Mouse (Mus musculus) heart, postnatal 0 days (tissue): ENCODE measurements at regions not wholly inside any gene's neighbourhood (a gene's known extent, or its start where the extent isn't known, plus 50 kb on each side); places are given as distances from the start of the nearest gene placed in this dataset.

Experiments
- CTCF ChIP-seq: IDR thresholded peaks from 2 replicates; pipeline ENCODE4 v1.5.1; 2016; ENCODE audit warnings: antibody characterized with exemption, control low read depth, low read depth
- EP300 ChIP-seq: IDR thresholded peaks from 2 replicates; pipeline ENCODE4 v1.6.1; 2016; ENCODE audit warnings: antibody characterized with exemption, low read depth

GRCm38 (mm10) chr4:142641069-142641468 lies 401.9 kb upstream of the Kazn start:
- no peak for TF ChIP-seq CTCF
- no peak for TF ChIP-seq EP300
